Mouse (Mus musculus): ENCODE results near the gene Bola3. TPM values are rescaled to one million over a fixed set of nuclear protein-coding genes. Genes with fewer than 3 reads are reported as not detected.
"Not testable (repeated sequence)": the region's sequence is repeated elsewhere in the genome, so short reads cannot be mapped to it uniquely, and the experiment has no call there.

Bola3 gene
- polyA plus RNA-seq (2017; shearing (Covaris generic)), result 10 to 100 TPM; 59.4 to 85.5 (median 73.8) TPM

DNA sequence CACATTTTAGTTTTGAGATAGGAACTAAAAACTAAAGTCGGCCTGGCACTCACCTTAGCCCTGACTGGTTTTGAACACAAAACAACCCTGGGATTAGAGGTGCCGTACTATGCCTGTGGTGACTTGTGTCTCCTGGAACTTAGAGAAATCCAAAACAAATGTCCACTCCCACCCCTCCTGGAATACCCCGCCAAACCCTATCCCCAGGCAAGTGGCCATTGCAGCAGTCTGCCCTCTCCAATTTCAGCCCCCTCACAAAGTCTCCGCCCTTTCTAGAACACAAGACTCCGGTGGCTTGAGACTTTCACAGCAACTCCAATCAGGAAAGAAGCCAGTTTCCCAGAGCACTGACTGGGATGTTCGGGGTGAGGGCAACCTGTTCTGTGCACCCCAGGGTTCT is at the start of gene Bola3:
Gene Bola3, plus strand, starts transcription at position 275 of the 400 bp plus-strand sequence.
- ATAC-seq, result no peak

DNA sequence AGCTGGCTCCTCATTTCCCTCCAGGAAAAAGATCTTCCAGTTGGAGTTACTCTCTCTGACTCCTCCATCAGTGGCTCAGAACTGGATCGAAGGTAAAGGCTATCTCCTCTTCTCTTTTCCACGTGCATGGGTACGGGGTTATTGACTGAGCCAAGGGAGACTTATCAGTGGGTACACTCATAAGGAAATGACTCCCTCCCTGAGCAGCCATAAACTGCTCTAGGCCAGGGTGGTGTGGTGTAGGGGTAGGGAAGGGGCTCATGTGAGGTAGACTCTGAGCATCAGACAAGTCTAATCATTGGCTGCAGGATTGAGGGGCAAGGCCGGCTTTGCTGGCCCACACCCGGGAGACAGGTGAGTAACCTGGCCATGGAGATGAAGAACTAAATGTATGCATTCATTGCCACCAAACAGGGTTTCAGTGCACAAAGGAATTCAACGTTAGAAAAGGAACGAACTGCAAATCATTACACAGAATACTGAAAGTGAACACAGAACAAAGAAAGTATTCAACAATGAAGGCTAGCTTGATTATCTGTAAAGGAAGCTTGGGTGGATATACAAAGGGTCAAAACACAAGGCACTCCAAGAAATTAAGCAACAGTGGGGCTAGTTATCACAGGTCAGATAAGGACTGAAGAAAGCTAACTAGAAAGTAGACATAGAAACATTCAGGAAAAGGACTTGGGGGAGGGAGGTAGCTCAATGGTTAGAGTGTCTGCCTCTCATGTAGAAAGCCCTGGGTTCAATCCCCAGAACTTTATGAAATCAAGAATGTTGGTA is 48.3 kb upstream of the Bola3 start:
- ATAC-seq, result no peak

DNA sequence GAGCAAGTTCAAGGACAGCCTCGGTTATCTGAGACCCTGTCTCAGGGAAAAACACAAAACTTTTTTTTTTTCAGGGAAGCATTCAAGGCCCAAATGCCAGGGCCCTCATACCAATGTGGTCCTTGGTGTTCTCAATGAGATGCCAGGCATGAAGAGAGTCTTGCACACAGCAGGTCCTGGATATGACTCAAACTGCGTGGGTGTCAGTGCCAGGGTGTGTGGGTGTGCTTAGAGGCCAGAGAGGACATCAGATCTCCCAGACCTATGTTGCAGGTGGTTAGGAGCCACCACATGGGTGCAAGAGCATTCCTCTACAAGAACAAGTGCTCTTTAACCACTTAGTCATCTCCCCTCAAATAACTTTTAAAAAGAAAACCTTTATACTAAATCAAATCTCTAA is 47.7 kb upstream of the Bola3 start:
- ATAC-seq, result no peak

GRCm38 (mm10) chr6:83302264-83302663 is 46.7 kb upstream of the Bola3 start:
- no peak for ATAC-seq

- ATAC-seq, result no peak
These were observed 39.9 kb upstream of the Bola3 start for GRCm38 (mm10) chr6:83309017-83309416.

- ATAC-seq, result no peak
These were observed 37.7 kb upstream of the Bola3 start for GRCm38 (mm10) chr6:83311206-83311605.

DNA sequence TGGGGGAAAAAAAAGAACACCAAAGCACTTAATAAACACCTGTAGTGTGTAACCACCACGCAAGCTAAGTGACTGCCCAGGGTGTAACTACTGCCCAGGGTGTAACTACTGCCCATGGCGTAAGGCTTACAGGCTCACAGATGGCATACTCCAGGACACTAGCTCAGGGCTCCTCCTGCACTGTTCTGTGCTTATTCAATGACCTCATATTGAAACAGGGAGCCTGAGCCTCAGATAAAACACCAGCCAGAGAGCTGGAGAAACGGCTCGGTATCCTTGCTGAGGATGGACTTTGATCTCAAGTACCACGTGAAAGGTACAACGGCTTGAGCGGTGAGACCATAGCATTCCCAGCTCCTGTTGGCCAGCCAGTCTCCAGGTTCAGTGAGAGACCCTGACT is 36.9 kb upstream of the Bola3 start:
- ATAC-seq, result peak; percentile 22

DNA sequence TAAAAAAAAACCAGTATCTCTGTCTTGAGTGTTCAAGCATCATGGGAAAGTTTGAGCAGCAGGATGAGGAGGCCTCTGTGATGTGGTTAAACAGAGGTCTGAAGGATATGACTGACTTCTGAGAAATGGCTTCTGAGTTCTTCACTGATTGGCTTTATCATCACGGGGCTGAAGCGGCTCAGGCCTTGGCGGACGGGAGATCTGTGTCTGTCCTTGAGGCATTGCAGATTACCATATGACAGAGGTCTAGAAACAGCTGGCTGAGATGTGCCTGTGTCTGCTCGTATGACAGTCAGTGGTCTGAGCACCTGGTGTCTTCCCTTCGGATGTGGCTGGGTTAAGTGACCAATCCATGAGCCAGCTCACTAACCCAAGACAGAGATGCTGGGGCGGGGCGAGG is 36.4 kb upstream of the Bola3 start:
- ATAC-seq, result peak; percentile 75

DNA sequence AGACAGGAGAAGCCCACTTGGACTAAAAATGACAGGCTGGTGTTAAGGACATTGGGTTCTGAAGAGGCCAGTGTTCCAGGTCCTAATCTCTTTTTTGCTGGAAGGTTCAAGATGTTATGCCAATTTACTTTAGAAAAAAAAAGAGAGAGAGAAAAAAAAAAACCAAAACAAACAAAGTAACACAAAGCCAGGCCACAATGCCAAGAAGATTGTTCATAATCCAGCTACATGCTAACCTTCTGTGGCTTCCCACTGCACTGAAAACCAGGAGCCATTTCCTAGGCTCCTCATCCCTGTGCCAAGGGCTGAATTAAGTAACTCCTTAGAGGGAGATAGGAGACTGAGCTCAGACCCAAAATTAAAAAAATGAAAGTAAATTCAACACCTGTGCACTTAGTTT is 33.7 kb upstream of the Bola3 start:
- ATAC-seq, result no peak

GRCm38 (mm10) chr6:83316022-83316421 is 32.9 kb upstream of the Bola3 start:
- ATAC-seq, result no peak

- peak; percentile 86 for ATAC-seq
These were observed 31.7 kb upstream of the Bola3 start for GRCm38 (mm10) chr6:83317108-83317741.

- ATAC-seq, result no peak
These were observed 27.0 kb upstream of the Bola3 start for GRCm38 (mm10) chr6:83321927-83322326.

DNA sequence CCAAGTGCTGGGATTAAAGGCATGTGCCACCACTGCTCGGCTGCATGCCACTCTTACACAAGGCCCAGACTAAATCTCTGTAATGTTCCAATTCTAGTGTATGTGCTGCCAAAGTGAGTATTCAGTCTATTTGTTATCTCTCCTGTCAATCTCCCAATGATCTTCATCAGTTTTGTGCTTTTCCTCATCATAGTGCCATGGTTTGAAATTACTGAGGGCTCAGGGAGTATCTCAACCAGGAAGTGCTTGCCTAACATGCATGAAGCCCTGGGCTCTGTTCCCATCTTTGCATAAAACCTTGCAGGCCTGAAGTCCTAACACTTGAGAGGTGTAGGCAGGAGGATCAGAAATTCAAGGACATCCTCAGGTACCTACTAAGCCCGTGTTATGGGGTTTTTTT is 26.2 kb upstream of the Bola3 start:
- no peak for ATAC-seq

DNA sequence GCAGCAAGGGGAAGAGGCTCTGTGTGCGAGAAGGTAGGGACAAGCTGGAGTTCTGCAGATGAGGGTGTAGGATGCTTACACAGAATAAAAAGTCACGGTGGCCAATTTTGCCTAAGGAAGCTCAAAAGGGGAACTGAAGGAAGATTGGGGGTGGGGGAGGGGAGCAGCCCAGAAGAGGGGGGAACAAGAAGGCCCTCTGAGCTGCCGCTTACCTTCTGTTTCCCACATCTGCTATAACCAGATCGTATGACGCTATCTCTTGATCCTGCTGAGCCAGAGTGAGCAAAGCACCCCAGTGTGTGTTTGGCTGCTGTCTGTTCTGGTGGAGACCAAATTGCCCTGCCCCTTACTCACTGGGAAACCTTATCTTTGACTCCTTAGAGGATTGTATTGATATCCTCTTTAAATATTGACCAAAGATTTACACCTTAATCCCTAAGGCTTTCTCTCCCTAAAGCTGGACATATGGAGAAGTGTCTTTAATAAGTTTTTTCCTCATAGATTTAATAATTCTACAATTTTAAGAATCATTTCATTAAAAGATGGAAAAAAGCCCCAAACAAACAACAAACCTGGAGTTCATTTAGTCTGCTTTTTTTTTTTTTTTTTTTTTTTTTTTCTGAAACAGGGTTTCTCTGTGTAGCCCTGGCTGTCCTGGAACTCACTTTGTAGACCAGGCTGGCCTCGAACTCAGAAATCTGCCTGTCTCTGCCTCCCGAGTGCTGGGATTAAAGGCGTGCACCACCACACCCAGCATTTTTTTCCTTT is 25.1 kb upstream of the Bola3 start:
- ATAC-seq, result no peak

DNA sequence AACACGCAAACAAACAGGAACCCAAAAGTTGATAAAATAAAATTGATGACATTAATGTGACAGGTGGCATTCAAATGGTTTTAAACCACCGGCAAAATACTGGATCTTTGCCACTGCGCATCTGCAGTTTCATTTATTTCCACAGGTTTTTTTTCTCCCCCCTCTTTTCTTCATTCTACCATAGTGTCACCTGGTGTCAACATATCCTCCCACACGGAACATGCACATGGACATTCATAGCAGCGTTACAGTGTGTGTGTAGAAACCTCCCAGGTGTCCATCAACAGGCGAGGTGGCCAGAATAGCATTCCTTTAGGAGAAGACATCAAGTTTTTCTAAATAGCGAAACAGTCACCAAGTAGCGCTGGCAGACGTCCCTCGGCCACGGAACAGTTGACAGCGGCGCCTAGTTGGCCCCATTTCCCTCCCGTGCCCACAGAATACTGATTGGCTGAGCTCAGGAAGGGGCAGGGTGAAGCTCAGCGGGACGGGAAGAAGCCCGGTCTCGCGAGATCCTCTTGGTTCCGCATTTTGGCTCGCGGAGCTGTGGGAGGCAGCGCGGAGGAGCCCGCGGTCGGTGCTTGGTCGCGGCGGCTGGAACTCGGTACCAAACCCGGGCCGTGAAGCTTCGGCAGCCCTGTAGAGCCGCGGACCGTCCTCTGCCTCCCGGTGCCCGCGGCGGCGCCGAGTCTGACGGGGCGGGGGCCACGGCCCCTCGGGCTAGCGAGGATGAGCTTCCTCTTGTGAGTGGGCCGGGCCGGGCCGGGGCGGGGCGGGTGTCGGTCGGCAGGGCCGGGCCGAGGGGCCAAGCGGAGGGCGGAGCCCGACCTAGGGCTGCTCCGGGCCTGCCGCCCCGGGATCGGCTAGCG is 23.2 kb upstream of the Bola3 start, which contains the start of the genes Mthfd2 and Mob1a:
Gene Mthfd2, minus strand, starts transcription at position 384 of the 869 bp plus-strand sequence.
Gene Mob1a, plus strand, starts transcription at position 492 of the 869 bp plus-strand sequence.
- peak; percentile 97 for ATAC-seq

- ATAC-seq, result no peak
These were observed 22.6 kb upstream of the Bola3 start for GRCm38 (mm10) chr6:83326394-83326736.

DNA sequence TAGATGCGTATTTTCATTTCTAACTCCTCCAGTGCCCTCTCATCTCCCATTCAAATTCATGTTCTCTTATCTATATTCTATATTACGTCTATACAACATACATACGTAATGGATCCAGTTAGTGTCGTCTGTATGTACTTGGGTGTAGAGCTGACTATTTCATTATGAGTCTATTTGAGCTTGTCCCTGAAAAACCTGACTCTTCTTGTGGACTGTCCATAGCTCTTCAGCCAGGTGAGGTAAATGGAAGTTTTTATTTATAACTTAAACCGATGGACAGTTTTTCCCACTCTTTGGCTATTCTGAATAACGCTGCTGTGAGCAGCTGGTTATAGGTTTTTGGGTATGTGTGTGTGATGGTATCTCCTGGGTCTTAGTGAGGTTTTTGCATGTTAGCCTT is 22.2 kb upstream of the Bola3 start:
- ATAC-seq, result no peak

- ATAC-seq, result no peak
These were observed 21.3 kb upstream of the Bola3 start for GRCm38 (mm10) chr6:83327591-83328190.

DNA sequence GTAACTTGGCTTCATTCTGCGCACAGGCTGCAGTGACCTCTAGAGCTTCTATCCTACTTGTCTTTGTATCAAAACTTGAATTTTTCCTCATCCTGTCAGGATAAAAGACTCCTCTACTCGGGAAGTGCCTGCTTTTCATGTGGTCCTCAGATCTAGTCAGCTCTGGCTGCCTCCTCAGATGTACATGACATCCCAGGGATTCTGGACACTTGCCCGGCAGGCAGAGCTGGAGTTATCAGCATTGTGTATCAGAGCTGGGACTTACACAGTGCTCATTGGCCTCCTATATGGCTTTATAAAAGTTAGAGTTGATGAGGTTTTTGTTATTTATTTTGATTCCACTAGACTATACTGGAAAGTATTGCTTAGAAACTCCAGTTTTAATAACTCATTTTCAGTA is 7.6 kb upstream of the Bola3 start:
- ATAC-seq, result no peak

DNA sequence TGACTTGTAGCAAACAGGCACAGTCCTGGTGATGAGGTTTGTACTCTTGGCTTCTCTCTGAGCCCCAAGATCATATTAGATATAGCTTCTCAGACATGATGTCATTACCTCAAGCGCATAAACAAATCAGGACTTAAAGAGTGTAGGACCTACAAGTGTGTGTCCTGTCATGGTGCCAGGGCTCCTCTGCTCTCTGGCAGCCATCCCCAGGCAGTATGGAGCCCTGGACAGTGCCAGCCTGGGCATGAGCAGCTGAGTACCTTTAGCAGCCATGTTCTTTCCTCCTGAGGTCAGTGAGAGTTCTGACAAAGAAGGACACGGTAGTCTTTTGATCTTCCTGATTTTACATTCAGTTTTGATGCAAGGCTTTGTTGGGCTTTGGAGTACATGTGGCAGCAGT is 6.0 kb upstream of the Bola3 start:
- no peak for ATAC-seq

DNA sequence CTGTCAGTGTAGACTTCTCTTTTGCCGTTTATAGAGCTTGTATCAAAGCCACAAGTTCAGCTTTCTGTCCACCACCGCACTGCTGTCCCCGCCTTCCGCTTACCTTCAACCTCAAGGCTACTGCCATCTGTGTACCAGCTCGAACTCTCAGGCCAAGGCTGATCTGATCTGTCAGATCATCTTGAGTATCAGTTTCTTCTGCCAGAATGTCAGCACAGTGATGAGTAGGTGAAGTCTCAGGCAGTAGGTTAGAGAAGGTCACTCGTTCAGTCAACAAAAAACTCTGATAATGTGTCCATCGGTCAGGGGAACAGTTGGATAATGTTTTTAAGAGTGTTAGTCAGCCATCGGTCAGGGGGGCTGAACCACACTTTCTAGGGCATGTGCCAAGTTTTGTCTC is 3.7 kb upstream of the Bola3 start:
- ATAC-seq, result not testable (repeated sequence)

DNA sequence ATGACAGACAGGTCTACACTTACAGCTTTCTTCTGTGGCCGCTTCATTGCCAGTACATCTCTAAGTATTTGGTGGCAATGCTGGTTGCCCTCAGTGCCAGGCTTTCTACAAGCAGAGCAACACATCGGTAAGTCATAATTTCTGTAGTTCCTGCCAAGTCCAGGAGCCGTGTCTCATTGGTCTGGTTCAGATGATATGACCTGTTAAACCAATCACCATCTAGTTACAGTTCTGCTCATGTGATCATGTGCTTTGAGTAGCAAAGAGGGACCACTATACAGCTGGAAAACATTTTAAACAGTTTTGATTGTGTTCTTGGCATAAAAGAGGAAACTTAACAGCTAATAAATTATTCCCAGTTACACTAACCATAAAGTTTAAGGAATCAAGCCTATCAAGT is 1.0 kb upstream of the Bola3 start:
- no peak for ATAC-seq

All from inflammation-experienced regulatory T-cells, adult 6 months (primary cell).